Mouse (Mus musculus): ENCODE data around the gene Grin2a. TPM values are rescaled to one million over a fixed set of nuclear protein-coding genes. Genes with fewer than 3 reads are reported as not detected.
"Not testable (repeated sequence)": the region's sequence is repeated elsewhere in the genome, so short reads cannot be mapped to it uniquely, and the experiment has no call there.

The Grin2a gene
- total and polyA plus RNA-seq, 3 experiments, result not detected

DNA sequence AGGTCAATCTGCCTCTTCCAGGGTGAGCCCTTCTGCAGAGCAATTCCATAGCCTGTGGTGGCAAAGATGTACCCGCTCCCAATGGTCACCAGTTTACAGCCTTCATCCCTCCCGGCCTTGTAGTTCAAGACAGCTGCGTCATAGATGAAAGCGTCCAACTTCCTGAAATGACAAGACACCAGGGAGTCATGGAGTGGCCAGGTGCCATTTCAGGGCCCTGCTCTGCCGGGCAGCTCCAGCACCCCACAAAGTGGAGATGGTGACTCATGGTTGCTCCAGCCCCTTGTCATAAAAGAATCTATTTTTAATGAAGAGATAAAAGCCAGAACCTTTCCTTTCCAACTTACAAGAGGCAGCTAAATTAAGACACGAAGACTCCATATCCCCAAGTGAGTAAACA, 382.8 kb downstream of the Grin2a start:
- not testable (repeated sequence) for H3K79me2 ChIP-seq (ENCODE audit: control insufficient read depth, insufficient read depth, low read length, poor library complexity); H3K27me3 ChIP-seq (ENCODE audit: control insufficient read depth in 1 of 2, insufficient read depth in 2 of 2, low read length in 2 of 2); H3K4me1 ChIP-seq (ENCODE audit: control insufficient read depth in 1 of 2, insufficient read depth in 2 of 2, low read length in 2 of 2); H3K9me3 ChIP-seq (replicated peaks; ENCODE audit: insufficient read depth, low read length); H3K9ac ChIP-seq (ENCODE audit: control insufficient read depth, low read depth, low read length, poor library complexity, severe bottlenecking); H3K36me3 ChIP-seq (ENCODE audit: control insufficient read depth in 1 of 2, insufficient read depth in 2 of 2, low read length in 2 of 2); H3K27ac ChIP-seq (ENCODE audit: control insufficient read depth, low read depth, low read length); DNase-seq (ENCODE audit: low read depth, low spot score); H3K4me3 ChIP-seq (ENCODE audit: control insufficient read depth in 1 of 2, insufficient read depth in 1 of 2, low read depth in 2 of 2, low read length in 2 of 2)

- no peak overlapping the region for H3K4me3 ChIP-seq (ENCODE audit: control insufficient read depth in 1 of 2, insufficient read depth in 1 of 2, low read depth in 2 of 2, low read length in 2 of 2)
- H3K27me3 ChIP-seq (ENCODE audit: control insufficient read depth in 1 of 2, insufficient read depth in 2 of 2, low read length in 2 of 2), result no peaks in the 10 kb centered on the region
- no peaks in the 10 kb centered on the region for H3K79me2 ChIP-seq (ENCODE audit: control insufficient read depth, insufficient read depth, low read length, poor library complexity)
- DNase-seq (ENCODE audit: low read depth, low spot score), result no peak
- no peak overlapping the region for H3K9ac ChIP-seq (ENCODE audit: control insufficient read depth, low read depth, low read length, poor library complexity, severe bottlenecking)
- no peak overlapping the region for H3K27ac ChIP-seq (ENCODE audit: control insufficient read depth, low read depth, low read length)
- H3K36me3 ChIP-seq (ENCODE audit: control insufficient read depth in 1 of 2, insufficient read depth in 2 of 2, low read length in 2 of 2), result no peaks in the 10 kb centered on the region
- TF ChIP-seq E2F4 (IDR thresholded peaks at IDR 0.05; ENCODE audit: borderline replicate concordance, low read depth, low read length) (no peak), NELFE (IDR thresholded peaks at IDR 0.05; ENCODE audit: low read depth, low read length) (no peak), CHD2 (IDR thresholded peaks at IDR 0.05; ENCODE audit: low read length) (no peak), MAZ (IDR thresholded peaks at IDR 0.05; ENCODE audit: low read depth, low read length) (no peak), SIN3A (IDR thresholded peaks at IDR 0.05; ENCODE audit: low read length) (no peak), USF2 (IDR thresholded peaks at IDR 0.05; ENCODE audit: borderline replicate concordance in 1 of 2, insufficient read depth in 1 of 2, low read depth in 1 of 2, low read length in 2 of 2) (no peak), CHD1 (IDR thresholded peaks at IDR 0.05; ENCODE audit: low read depth, low read length) (no peak), UBTF (IDR thresholded peaks at IDR 0.05; ENCODE audit: borderline replicate concordance, insufficient read depth, low read depth, low read length) (no peak), MEF2A (IDR thresholded peaks at IDR 0.05; ENCODE audit: extremely low read depth, insufficient replicate concordance, low read depth, low read length, poor library complexity, severe bottlenecking) (no peak), MAFK (IDR thresholded peaks at IDR 0.05; ENCODE audit: borderline replicate concordance, low read depth, low read length) (no peak), ELF1 (IDR thresholded peaks at IDR 0.05; ENCODE audit: low read depth, low read length) (no peak), TCF12 (IDR thresholded peaks at IDR 0.05; ENCODE audit: low read depth, low read length) (no peak)
- no peaks in the 10 kb centered on the region for H3K4me1 ChIP-seq (ENCODE audit: control insufficient read depth in 1 of 2, insufficient read depth in 2 of 2, low read length in 2 of 2)
- H3K9me3 ChIP-seq (replicated peaks; ENCODE audit: insufficient read depth, low read length), result no peaks in the 10 kb centered on the region
These were observed 387.9 kb downstream of the Grin2a start for GRCm38 (mm10) chr16:9607432-9607831.

DNA sequence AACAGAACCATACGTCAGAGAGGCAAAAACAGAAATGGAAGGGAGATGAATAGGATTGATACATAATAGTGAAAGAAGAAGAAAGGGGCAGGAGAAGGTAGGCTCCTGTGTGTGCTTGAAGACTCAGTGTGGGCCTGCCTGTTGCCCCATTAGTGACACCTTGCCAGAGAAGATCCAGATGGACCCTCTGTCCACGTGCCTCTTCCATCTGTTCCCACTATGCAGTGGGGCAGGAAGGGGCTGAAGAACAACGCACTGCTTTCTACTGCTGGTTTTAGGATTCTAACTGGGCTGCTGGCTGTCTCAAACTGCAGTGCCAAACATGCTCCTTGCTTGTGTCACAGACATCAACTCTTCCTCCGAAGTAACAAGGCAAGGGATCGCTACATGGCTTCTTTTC, 391.4 kb downstream of the Grin2a start:
- Histone ChIP-seq H3K36me3 (ENCODE audit: control insufficient read depth in 1 of 2, insufficient read depth in 2 of 2, low read length in 2 of 2) (no peaks in the 10 kb centered on the region), H3K9me3 (replicated peaks; ENCODE audit: insufficient read depth, low read length) (no peaks in the 10 kb centered on the region), H3K27me3 (ENCODE audit: control insufficient read depth in 1 of 2, insufficient read depth in 2 of 2, low read length in 2 of 2) (no peaks in the 10 kb centered on the region), H3K9ac (ENCODE audit: control insufficient read depth, low read depth, low read length, poor library complexity, severe bottlenecking) (no peak overlapping the region), H3K79me2 (ENCODE audit: control insufficient read depth, insufficient read depth, low read length, poor library complexity) (no peaks in the 10 kb centered on the region), H3K4me1 (ENCODE audit: control insufficient read depth in 1 of 2, insufficient read depth in 2 of 2, low read length in 2 of 2) (no peaks in the 10 kb centered on the region), H3K4me3 (ENCODE audit: control insufficient read depth in 1 of 2, insufficient read depth in 1 of 2, low read depth in 2 of 2, low read length in 2 of 2) (no peak overlapping the region), H3K27ac (ENCODE audit: control insufficient read depth, low read depth, low read length) (no peak overlapping the region)
- no peak for DNase-seq (ENCODE audit: low read depth, low spot score)
- no peak for TF ChIP-seq GABPA (IDR thresholded peaks at IDR 0.05; ENCODE audit: low read depth, low read length)
- TF ChIP-seq ZKSCAN1 (IDR thresholded peaks at IDR 0.05; ENCODE audit: low read depth, low read length), result no peak

Data from MEL (cell line).